Mouse (Mus musculus) liver, adult 2 months (tissue): Measurements from ENCODE around the gene Wdr37.

Experiments
- CTCF ChIP-seq: fragments of 200-500 bp; IDR thresholded peaks from 2 replicates; pipeline ENCODE4 v1.5.1; 2011; ENCODE audit warnings: low read depth, low read length, control low read depth
- POLR2A ChIP-seq: fragments of 200-500 bp; IDR thresholded peaks from 2 replicates; pipeline ENCODE4 v1.6.1; 2011; ENCODE audit warnings: low read length, control low read depth; ENCODE audit not compliant: insufficient read depth; ENCODE audit errors: extremely low read depth

DNA sequence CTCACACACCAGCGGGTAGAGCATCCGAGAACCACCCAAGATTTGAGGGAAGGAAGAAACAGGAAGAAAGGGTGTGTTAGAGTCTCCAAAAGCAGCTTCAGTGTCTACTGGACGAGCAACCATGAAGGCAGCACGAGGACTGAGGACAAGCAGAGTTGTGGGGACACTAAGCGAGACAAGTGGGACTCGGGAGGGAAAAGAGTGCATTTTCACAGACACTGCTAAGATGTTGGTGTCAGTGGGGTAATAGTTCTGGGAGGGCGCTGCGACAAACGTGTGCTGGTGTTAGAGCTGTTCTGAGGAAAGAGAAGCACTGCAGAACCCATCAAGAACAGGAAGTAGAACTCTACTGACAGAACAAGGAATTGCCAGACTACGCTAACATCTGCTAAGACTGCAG is 32.6 kb downstream of the Wdr37 start:
- TF ChIP-seq CTCF (no peak), POLR2A (no peak)
